Comparison of ENCODE assay signal across 8 mouse cellular contexts in the genomic region with DNA sequence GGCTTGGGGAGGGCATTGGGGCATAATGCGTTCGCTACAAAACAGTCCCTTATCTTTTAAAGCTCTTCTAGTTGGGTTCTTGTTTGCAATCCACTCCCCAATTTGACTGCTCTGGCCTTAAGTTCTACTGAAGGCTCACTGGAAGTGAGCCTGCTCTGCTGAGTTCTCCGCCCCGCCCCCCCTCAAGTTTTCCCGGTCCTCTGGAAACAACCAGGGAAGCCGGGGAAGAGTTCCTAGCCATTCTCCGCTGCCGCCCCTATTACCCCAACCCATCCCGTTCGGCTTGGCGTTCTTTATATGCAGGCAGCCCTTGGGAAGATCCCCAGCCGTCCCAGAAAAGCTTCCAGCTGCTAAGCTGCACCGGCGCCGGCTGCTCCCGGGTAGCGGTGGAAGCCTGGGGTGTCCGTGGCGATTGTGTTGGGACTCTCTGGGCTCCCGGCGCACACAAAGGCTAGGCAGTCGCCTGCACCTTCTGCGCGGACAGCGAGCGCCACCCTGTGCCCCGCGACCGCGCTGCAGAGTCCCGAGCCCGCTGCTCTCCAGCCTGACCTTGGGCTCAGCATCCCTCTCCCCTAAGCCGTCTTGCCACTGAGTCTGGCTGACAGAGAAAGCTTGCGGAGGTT. TPM values are rescaled to one million over a fixed set of nuclear protein-coding genes. Genes with fewer than 3 reads are reported as not detected.
DNase-seq lines count a peak whose midpoint lies in the region; ATAC-seq and TF ChIP-seq lines count a peak whose summit lies in the region.
"Had no signal": no experiment of that assay in that cellular context is flagged by ENCODE, and none has a peak within 500 bp of the region (broad histone marks: within the 10 kb centered on the region; RNA-seq: fewer than 3 reads in every experiment).

No protein-coding gene starts in this region.

- peak overlapping the region; percentile 55 for H3K9ac ChIP-seq in forebrain, embryonic 12.5 days
- no peak overlapping the region for H3K9ac ChIP-seq in hindbrain, embryonic 15.5 days

- peak overlapping the region; percentile 89 for H3K27ac ChIP-seq in forebrain, embryonic 12.5 days
- H3K27ac ChIP-seq in hindbrain, embryonic 15.5 days (replicated peaks), result no peak overlapping the region

- intact Hi-C loops in left cerebral cortex, postnatal 14 days (cut with DNase I), result loop anchor here (2.0 to 5.0 kb wide), 4 partner anchors 198 to 863 kb away; no protein-coding TSS in a partner anchor

- peak overlapping the region; percentile 42 for H3K4me3 ChIP-seq in forebrain, embryonic 12.5 days (replicated peaks)
- H3K4me3 ChIP-seq in hindbrain, embryonic 15.5 days, result peak overlapping the region; percentile 39
- H3K4me3 ChIP-seq in megakaryocyte, embryonic 14.5 days (replicated peaks), result peak overlapping the region; percentile 84

- 0% methylated on average over 34 of the region's 34 CpGs for WGBS in forebrain, embryonic 12.5 days
- under 1% methylated on average over 34 of the region's 34 CpGs for WGBS in hindbrain, embryonic 15.5 days

- TF ChIP-seq POLR2A in brain, embryonic 14.5 days (IDR thresholded peaks at IDR 0.05; ENCODE audit: borderline replicate concordance, extremely low read depth, insufficient read depth, insufficient read length, poor library complexity, severe bottlenecking), result no peak

- H3K4me1 ChIP-seq in forebrain, embryonic 12.5 days, result peaks cover 22% of the 10 kb centered on the region
- H3K4me1 ChIP-seq in hindbrain, embryonic 15.5 days (replicated peaks), result peaks cover 12% of the 10 kb centered on the region
- H3K4me1 ChIP-seq in megakaryocyte, embryonic 14.5 days, result peaks cover 20% of the 10 kb centered on the region

- H3K4me2 ChIP-seq in forebrain, embryonic 12.5 days, result peak overlapping the region; percentile 64
- peak overlapping the region; percentile 64 for H3K4me2 ChIP-seq in hindbrain, embryonic 15.5 days

- peak; percentile 95 for TF ChIP-seq CTCF in brain, embryonic 14.5 days (IDR thresholded peaks at IDR 0.05; ENCODE audit: borderline replicate concordance, extremely low read depth, insufficient read depth, insufficient read length)

- peaks cover 28% of the 10 kb centered on the region for H3K27me3 ChIP-seq in forebrain, embryonic 12.5 days
- peaks cover 66% of the 10 kb centered on the region for H3K27me3 ChIP-seq in hindbrain, embryonic 15.5 days
- H3K27me3 ChIP-seq in megakaryocyte, embryonic 14.5 days (replicated peaks), result peaks cover 64% of the 10 kb centered on the region

- peak; percentile 97 for ATAC-seq in forebrain, embryonic 12.5 days (ENCODE audit: low FRiP score)
- peak; percentile 96 for ATAC-seq in hindbrain, embryonic 15.5 days (ENCODE audit: low FRiP score, low read depth)

- H3K9me3 ChIP-seq in forebrain, embryonic 12.5 days, result no peaks in the 10 kb centered on the region
- H3K9me3 ChIP-seq in hindbrain, embryonic 15.5 days, result no peaks in the 10 kb centered on the region
- no peaks in the 10 kb centered on the region for H3K9me3 ChIP-seq in megakaryocyte, embryonic 14.5 days

- DNase-seq in R1 (ENCODE audit: low read depth, low spot score), result peak; percentile 87
- DNase-seq in brain, embryonic 14.5 days (ENCODE audit: low read depth), result peak; percentile 94
- DNase-seq in left cerebral cortex, postnatal 14 days (ENCODE audit: low spot score in 2 of 2), result peak; percentile 37 to 64
- peak; percentile 54 for DNase-seq in right cerebral cortex, postnatal 25 days

- H3K36me3 ChIP-seq in forebrain, embryonic 12.5 days (replicated peaks), result no peaks in the 10 kb centered on the region
- H3K36me3 ChIP-seq in hindbrain, embryonic 15.5 days, result no peaks in the 10 kb centered on the region
- H3K36me3 ChIP-seq in megakaryocyte, embryonic 14.5 days (replicated peaks; ENCODE audit: low read length), result no peaks in the 10 kb centered on the region

RNA-seq across cellular contexts. Expression of a gene that starts 8.8 kb away (rescaled TPM):
- 7.5 and 10.7 TPM in 2 replicates for polyA plus RNA-seq in brain, embryonic 14.5 days (2012; rRNA removed)
- 24.8 and 29.6 TPM in 2 replicates for polyA plus RNA-seq in forebrain, embryonic 12.5 days (2016; fragmentation: Nextera tagmentation; extraction: Ambion mirVana)
- polyA plus RNA-seq in hindbrain, embryonic 15.5 days (2015; fragmentation: Nextera tagmentation; extraction: Ambion mirVana), result 2.8 and 3.0 TPM in 2 replicates
- 1 to 10 TPM; 2.2 to 3.1 TPM for total RNA-seq in left cerebral cortex, postnatal 14 days (2021)
- not detected in 2 replicates for polyA plus RNA-seq in megakaryocyte, embryonic 14.5 days (2012; ENCODE audit: insufficient read depth, low replicate concordance)
- polyA plus RNA-seq: large intestine, adult 2 months had no signal
